Mouse (Mus musculus) lung, adult 2 months (tissue): ENCODE data around the gene Thada.

Source experiments
- CTCF ChIP-seq: fragments of 200-500 bp; IDR thresholded peaks from 2 replicates; pipeline ENCODE4 v1.5.1; 2011; ENCODE audit warnings: mild to moderate bottlenecking, low read length, control low read depth; ENCODE audit not compliant: insufficient read depth
- POLR2A ChIP-seq: fragments of 200-500 bp; IDR thresholded peaks from 2 replicates; pipeline ENCODE4 v1.6.1; 2011; ENCODE audit warnings: low read depth, mild to moderate bottlenecking, control low read depth, low read length, borderline replicate concordance; ENCODE audit errors: extremely low read depth

- TF ChIP-seq CTCF, result no peak
- peak; percentile 3; the same call in 1 of the 2 replicates for TF ChIP-seq POLR2A
These were observed 46.6 kb upstream of the Thada start for GRCm38 (mm10) chr17:84512516-84513085.
